Mouse (Mus musculus) embryonic stem cell, embryonic (primary cell): ENCODE results near the gene Irf2bpl.

Experiments used
- CTCF ChIA-PET, 4 experiments: fragments of 300-600 bp in 2 of 4; fragments of 350-600 bp in 2 of 4; sonication (Branson Sonifier 250); formaldehyde crosslinking; loops; one replicate each; lab custom pipeline; 2022; ENCODE audit warnings: inconsistent platforms in 2 of 4; lab: Charles Lee
- POLR2A ChIA-PET, 4 experiments: fragments of 300-600 bp in 2 of 4; fragments of 350-600 bp in 2 of 4; sonication (Branson Sonifier 250); formaldehyde crosslinking; loops; one replicate each; lab custom pipeline; 2022; ENCODE audit warnings: antibody characterized with exemption in 4 of 4, inconsistent platforms in 1 of 4; lab: Charles Lee

Gene Irf2bpl

GRCm38 (mm10) chr12:86892711-86893311, 8.2 kb upstream of the Irf2bpl start:
- CTCF ChIA-PET, result interaction anchor here in 2 of 4 experiments (0.6 to 1.3 kb wide), 4 partner anchors 10 to 160 kb away, joined by 3 to 9 read pairs (median 4); no protein-coding TSS in a partner anchor
- POLR2A ChIA-PET, result interaction anchor here (0.6 to 29.2 kb wide), 30 partner anchors 9 to 214 kb away, joined by 3 to 529 read pairs (median 6); partner anchors contain the start of genes Cipc (in 1 of the 4) and Vash1 (in 1 of the 4)

GRCm38 (mm10) chr12:86891786-86892702, 7.4 kb upstream of the Irf2bpl start:
- CTCF ChIA-PET, result interaction anchor here in 3 of 4 experiments (0.8 to 1.3 kb wide), 6 partner anchors 8 to 93 kb away, joined by 3 to 9 read pairs (median 4); no protein-coding TSS in a partner anchor
- POLR2A ChIA-PET, result interaction anchor here (0.5 to 29.2 kb wide), 36 partner anchors 9 to 92 kb away, joined by 3 to 529 read pairs (median 5); partner anchors contain the start of gene Cipc (in 1 of the 4)

- POLR2A ChIA-PET, result interaction anchor here (0.5 to 29.2 kb wide), 33 partner anchors 8 to 110 kb away, joined by 3 to 529 read pairs (median 5); partner anchors contain the start of gene Cipc (in 1 of the 4)
- CTCF ChIA-PET, result interaction anchor here in 3 of 4 experiments (0.5 to 1.9 kb wide), 8 partner anchors 9 to 93 kb away, joined by 3 to 6 read pairs (median 4); no protein-coding TSS in a partner anchor
These were observed 6.8 kb upstream of the Irf2bpl start for GRCm38 (mm10) chr12:86891454-86891785.

- POLR2A ChIA-PET, result interaction anchor here in 3 of 4 experiments (0.6 to 29.2 kb wide), 19 partner anchors 8 to 110 kb away, joined by 3 to 529 read pairs (median 7); no protein-coding TSS in a partner anchor
These were observed 6.3 kb upstream of the Irf2bpl start for GRCm38 (mm10) chr12:86890796-86891301.

GRCm38 (mm10) chr12:86890091-86890720, 5.6 kb upstream of the Irf2bpl start:
- ChIA-PET POLR2A (interaction anchor here in 3 of 4 experiments (0.6 to 29.2 kb wide), 28 partner anchors 7 to 109 kb away, joined by 3 to 529 read pairs (median 6); no protein-coding TSS in a partner anchor), CTCF (interaction anchor here (0.6 to 1.9 kb wide), 13 partner anchors 8 to 207 kb away, joined by 3 to 10 read pairs (median 3); no protein-coding TSS in a partner anchor)

More at GRCm38 (mm10) chr12:86890796-86891301, 6.3 kb upstream of the Irf2bpl start:
- CTCF ChIA-PET, result interaction anchor here in 3 of 4 experiments (0.5 to 1.9 kb wide), 10 partner anchors 9 to 92 kb away, joined by 3 to 6 read pairs (median 4); no protein-coding TSS in a partner anchor

- ChIA-PET POLR2A (interaction anchor here (0.6 to 29.2 kb wide), 59 partner anchors 7 to 536 kb away, joined by 3 to 529 read pairs (median 6); partner anchors contain the start of gene Cipc (in 1 of the 4)), CTCF (interaction anchor here (0.5 to 2.4 kb wide), 20 partner anchors 10 to 158 kb away, joined by 3 to 13 read pairs (median 3); no protein-coding TSS in a partner anchor)
These were observed 4.6 kb upstream of the Irf2bpl start for GRCm38 (mm10) chr12:86889103-86889644.

- POLR2A ChIA-PET, result interaction anchor here (0.5 to 29.2 kb wide), 74 partner anchors 8 to 1152 kb away, joined by 3 to 529 read pairs (median 5); partner anchors contain the start of gene Cipc (in 1 of the 4)
- CTCF ChIA-PET, result interaction anchor here (0.5 to 2.4 kb wide), 30 partner anchors 10 to 200 kb away, joined by 3 to 13 read pairs (median 3); no protein-coding TSS in a partner anchor
These were observed 3.8 kb upstream of the Irf2bpl start for GRCm38 (mm10) chr12:86888130-86889069.

GRCm38 (mm10) chr12:86887381-86888129, 3.0 kb upstream of the Irf2bpl start:
- CTCF ChIA-PET, result interaction anchor here (0.5 to 2.4 kb wide), 18 partner anchors 12 to 201 kb away, joined by 3 to 11 read pairs (median 4); no protein-coding TSS in a partner anchor
- POLR2A ChIA-PET, result interaction anchor here (0.5 to 29.2 kb wide), 50 partner anchors 9 to 1152 kb away, joined by 3 to 529 read pairs (median 6); partner anchors contain the start of gene Cipc (in 1 of the 4)

GRCm38 (mm10) chr12:86886446-86886965, 1.9 kb upstream of the Irf2bpl start:
- ChIA-PET POLR2A (interaction anchor here (0.6 to 29.2 kb wide), 40 partner anchors 9 to 416 kb away, joined by 3 to 529 read pairs (median 8); partner anchors contain the start of gene Cipc (in 1 of the 4)), CTCF (interaction anchor here in 2 of 4 experiments (1.0 to 2.4 kb wide), 7 partner anchors 9 to 113 kb away, joined by 3 to 11 read pairs (median 4); no protein-coding TSS in a partner anchor)

- ChIA-PET POLR2A (interaction anchor here (0.6 to 29.2 kb wide), 58 partner anchors 8 to 450 kb away, joined by 3 to 529 read pairs (median 6); partner anchors contain the start of gene Cipc (in 1 of the 4)), CTCF (interaction anchor here in 3 of 4 experiments (0.6 to 1.8 kb wide), 7 partner anchors 9 to 87 kb away, joined by 3 to 5 read pairs (median 4); no protein-coding TSS in a partner anchor)
These were observed 1.1 kb upstream of the Irf2bpl start for GRCm38 (mm10) chr12:86885746-86886145.

- ChIA-PET POLR2A (interaction anchor here (0.6 to 29.2 kb wide), 66 partner anchors 8 to 1363 kb away, joined by 3 to 529 read pairs (median 6); partner anchors contain the start of gene Cipc (in 1 of the 4)), CTCF (interaction anchor here in 3 of 4 experiments (0.6 to 1.8 kb wide), 8 partner anchors 10 to 87 kb away, joined by 3 to 5 read pairs (median 4); no protein-coding TSS in a partner anchor)
These were observed 738 bp upstream of the Irf2bpl start for GRCm38 (mm10) chr12:86885336-86885735.

GRCm38 (mm10) chr12:86883280-86884196, 1.1 kb downstream of the Irf2bpl start:
- ChIA-PET CTCF (interaction anchor here in 3 of 4 experiments (0.7 to 1.7 kb wide), 5 partner anchors 10 to 60 kb away, joined by 3 to 7 read pairs (median 3); no protein-coding TSS in a partner anchor), POLR2A (interaction anchor here (0.6 to 29.2 kb wide), 61 partner anchors 8 to 414 kb away, joined by 3 to 529 read pairs (median 6); no protein-coding TSS in a partner anchor)

GRCm38 (mm10) chr12:86883019-86883279, 1.6 kb downstream of the Irf2bpl start:
- ChIA-PET CTCF (interaction anchor here (0.7 to 1.7 kb wide), 6 partner anchors 10 to 92 kb away, joined by 3 to 7 read pairs (median 4); no protein-coding TSS in a partner anchor), POLR2A (interaction anchor here (0.8 to 29.2 kb wide), 58 partner anchors 8 to 413 kb away, joined by 3 to 529 read pairs (median 6); no protein-coding TSS in a partner anchor)
